Mouse (Mus musculus) myocyte (in vitro differentiated cells): ENCODE results near the gene Tle2.

Experiments used
- CEBPB ChIP-seq: IDR thresholded peaks from 2 replicates; pipeline ENCODE4 v1.6.1; 2011; ENCODE audit warnings: mild to moderate bottlenecking, moderate library complexity; ENCODE audit not compliant: poor library complexity, insufficient read depth, severe bottlenecking
- E2F4 ChIP-seq: IDR thresholded peaks from one replicate; pipeline ENCODE4 v1.6.1; 2011; ENCODE audit warnings: mild to moderate bottlenecking, control low read depth, moderate library complexity; ENCODE audit not compliant: insufficient read depth
- MAX ChIP-seq: IDR thresholded peaks from one replicate; pipeline ENCODE4 v1.6.1; 2011; ENCODE audit warnings: low read depth, mild to moderate bottlenecking, control low read depth
- MYOD1 ChIP-seq, 3 experiments: IDR thresholded peaks; one replicate each; pipeline ENCODE4 v1.6.1; 2011; ENCODE audit warnings: control low read depth in 2 of 3, low read depth in 2 of 3, mild to moderate bottlenecking in 2 of 3, moderate library complexity in 1 of 3; ENCODE audit not compliant: insufficient read length in 2 of 3, control insufficient read depth in 1 of 3
- MYOG ChIP-seq, 3 experiments: IDR thresholded peaks; one replicate each; pipeline ENCODE4 v1.6.1; 2011; ENCODE audit warnings: control low read depth in 2 of 3, low read depth in 2 of 3, mild to moderate bottlenecking in 2 of 3; ENCODE audit not compliant: insufficient read length in 2 of 3, control insufficient read depth in 1 of 3, insufficient read depth in 1 of 3
- POLR2A ChIP-seq: IDR thresholded peaks from one replicate; pipeline ENCODE4 v1.6.1; 2011; ENCODE audit warnings: low read depth, mild to moderate bottlenecking, control low read depth, moderate library complexity; ENCODE audit not compliant: insufficient read length
- REST ChIP-seq: IDR thresholded peaks from one replicate; pipeline ENCODE4 v1.6.1; 2011; ENCODE audit warnings: mild to moderate bottlenecking, control low read depth, moderate library complexity; ENCODE audit not compliant: insufficient read depth, insufficient read length
- SRF ChIP-seq: IDR thresholded peaks from one replicate; pipeline ENCODE4 v1.6.1; 2011; ENCODE audit warnings: low read depth; ENCODE audit not compliant: control insufficient read depth, insufficient read length
- TCF12 ChIP-seq: IDR thresholded peaks from one replicate; pipeline ENCODE4 v1.6.1; 2011; ENCODE audit warnings: mild to moderate bottlenecking, control low read depth; ENCODE audit not compliant: poor library complexity, insufficient read depth, severe bottlenecking
- TCF3 ChIP-seq: IDR thresholded peaks from one replicate; pipeline ENCODE4 v1.6.1; 2011; ENCODE audit warnings: low read depth, control low read depth; ENCODE audit not compliant: insufficient read length
- USF1 ChIP-seq: IDR thresholded peaks from one replicate; pipeline ENCODE4 v1.6.1; 2011; ENCODE audit warnings: low read depth, mild to moderate bottlenecking, control low read depth, moderate library complexity

DNA sequence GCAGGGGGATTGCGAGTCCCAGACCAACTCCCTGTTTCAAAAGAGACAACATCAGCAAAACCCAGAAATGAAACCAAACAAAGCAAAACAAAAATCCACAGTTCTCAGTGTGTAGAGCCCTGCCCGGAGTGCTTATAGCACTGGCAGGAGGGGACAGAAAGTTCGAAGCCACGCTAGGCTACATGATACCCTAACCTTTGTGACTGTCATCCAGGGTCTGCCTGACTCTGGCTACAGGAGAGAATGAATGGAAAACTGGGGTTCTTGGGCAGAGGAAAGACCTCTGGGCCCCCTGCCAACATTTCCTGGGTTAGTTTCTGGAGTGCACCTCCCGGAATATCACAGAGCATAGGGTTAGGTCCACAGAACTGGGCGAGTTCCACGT is 53.5 kb downstream of the Tle2 start:
- TF ChIP-seq MYOG (IDR thresholded peaks at IDR 0.05; ENCODE audit: control insufficient read depth in 1 of 3, insufficient read depth in 1 of 3, insufficient read length in 2 of 3, low read depth in 2 of 3) (no peak), USF1 (no peak), POLR2A (no peak), SRF (no peak), TCF3 (no peak), MAX (no peak), E2F4 (no peak), MYOD1 (IDR thresholded peaks at IDR 0.05; ENCODE audit: control insufficient read depth in 1 of 3, insufficient read length in 2 of 3, low read depth in 2 of 3) (no peak), CEBPB (no peak), TCF12 (no peak), REST (no peak)
